8 mouse cellular contexts compared by ENCODE assay signal in the genomic region with DNA sequence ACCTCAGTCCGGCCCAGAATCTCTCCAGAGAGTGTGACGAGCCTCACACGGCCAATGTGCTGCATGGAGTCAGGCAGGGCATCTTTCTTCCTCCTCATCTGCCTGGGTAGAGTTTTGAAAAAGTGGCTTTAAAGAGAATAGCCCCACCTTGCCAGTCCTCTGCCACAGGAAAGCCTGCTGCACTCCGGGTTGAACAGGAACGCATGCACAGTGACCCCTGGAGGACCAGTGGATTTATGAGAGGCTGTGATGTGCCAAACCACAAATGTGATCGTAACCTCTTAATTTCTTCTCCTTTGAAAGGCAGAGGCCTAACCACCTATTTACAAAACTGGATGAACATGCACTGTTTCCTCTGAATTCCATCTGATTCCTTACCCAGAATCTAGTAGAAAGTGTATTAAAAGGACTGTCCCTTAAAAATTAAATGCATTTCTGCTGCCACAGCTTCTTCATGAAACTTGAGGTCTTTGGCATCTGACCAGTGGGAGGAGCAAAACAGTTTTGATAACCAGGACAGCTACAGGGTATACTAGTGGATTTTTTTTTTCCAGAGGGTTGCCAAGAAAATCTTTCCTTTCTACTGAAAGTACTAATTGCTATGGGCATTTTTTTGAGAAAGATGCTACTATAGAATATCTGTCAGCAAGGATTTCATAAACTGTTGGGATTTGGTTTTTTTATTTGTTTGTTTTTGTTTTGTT.
A peak's percentile ranks its signal among the peaks of the same experiment; 100 is the strongest.
DNase-seq lines count a peak whose midpoint lies in the region; ATAC-seq lines count a peak whose summit lies in the region.
"Had no signal": no experiment of that assay in that cellular context is flagged by ENCODE, and none has a peak within 500 bp of the region (broad histone marks: within the 10 kb centered on the region; RNA-seq: fewer than 3 reads in every experiment).

No protein-coding gene starts in this region.

- no peaks in the 10 kb centered on the region for H3K9me3 ChIP-seq in midbrain, embryonic 14.5 days (ENCODE audit: control insufficient read depth, low read length)
- no peaks in the 10 kb centered on the region for H3K9me3 ChIP-seq in midbrain, embryonic 11.5 days (ENCODE audit: control insufficient read depth, low read length)
- H3K9me3 ChIP-seq: heart, embryonic 13.5 days had no signal

- DNase-seq in midbrain, embryonic 14.5 days: peak; percentile 23
- no peak for DNase-seq in midbrain, embryonic 11.5 days (ENCODE audit: low spot score, missing footprints)
- peak; percentile 41 for DNase-seq in ovary, postnatal 14 days (ENCODE audit: low spot score)
- no peak for DNase-seq in layer of hippocampus, adult 11-12 months (ENCODE audit: low spot score)

- no peaks in the 10 kb centered on the region for H3K27me3 ChIP-seq in midbrain, embryonic 14.5 days (ENCODE audit: control insufficient read depth, insufficient read depth, low read length)
- no peaks in the 10 kb centered on the region for H3K27me3 ChIP-seq in midbrain, embryonic 11.5 days (ENCODE audit: control insufficient read depth, insufficient read depth, low read length)
- H3K27me3 ChIP-seq: heart, embryonic 13.5 days had no signal

- H3K4me3 ChIP-seq in midbrain, embryonic 14.5 days (replicated peaks; ENCODE audit: low read depth, low read length): no peak overlapping the region
- no peak overlapping the region for H3K4me3 ChIP-seq in midbrain, embryonic 11.5 days (ENCODE audit: low read depth, low read length)
- H3K4me3 ChIP-seq: heart, embryonic 13.5 days had no signal

- no peaks in the 10 kb centered on the region for H3K4me1 ChIP-seq in midbrain, embryonic 14.5 days (ENCODE audit: control insufficient read depth, insufficient read depth, low read length)
- no peaks in the 10 kb centered on the region for H3K4me1 ChIP-seq in midbrain, embryonic 11.5 days (ENCODE audit: control insufficient read depth, insufficient read depth, low read length)
- H3K4me1 ChIP-seq: heart, embryonic 13.5 days had no signal

- no peak overlapping the region for H3K4me2 ChIP-seq in midbrain, embryonic 14.5 days (ENCODE audit: low read length)
- no peak overlapping the region for H3K4me2 ChIP-seq in midbrain, embryonic 11.5 days
- H3K4me2 ChIP-seq: heart, embryonic 13.5 days had no signal

- WGBS in midbrain, embryonic 14.5 days: 60% methylated on average over 6 of the region's 6 CpGs
- 62% methylated on average over 6 of the region's 6 CpGs for whole genome bisulfite sequencing in midbrain, embryonic 11.5 days

- H3K9ac ChIP-seq in midbrain, embryonic 14.5 days (replicated peaks; ENCODE audit: low read length): no peak overlapping the region
- H3K9ac ChIP-seq in midbrain, embryonic 11.5 days (ENCODE audit: low read length): no peak overlapping the region
- H3K9ac ChIP-seq: heart, embryonic 13.5 days had no signal

- H3K27ac ChIP-seq in midbrain, embryonic 14.5 days (replicated peaks; ENCODE audit: low read depth, low read length): no peak overlapping the region
- no peak overlapping the region for H3K27ac ChIP-seq in midbrain, embryonic 11.5 days (ENCODE audit: low read depth, low read length)
- H3K27ac ChIP-seq: heart, embryonic 13.5 days had no signal

- no peaks in the 10 kb centered on the region for H3K36me3 ChIP-seq in midbrain, embryonic 14.5 days (ENCODE audit: control insufficient read depth, insufficient read depth, low read length)
- H3K36me3 ChIP-seq in midbrain, embryonic 11.5 days (ENCODE audit: control insufficient read depth, insufficient read depth, low read length): no peaks in the 10 kb centered on the region

- no peak for ATAC-seq in midbrain, embryonic 14.5 days (ENCODE audit: low FRiP score, low TSS enrichment)
- no peak for ATAC-seq in midbrain, embryonic 11.5 days (ENCODE audit: low FRiP score)
- peak; percentile 89 for ATAC-seq in common myeloid progenitor, adult 5-6 weeks (replicated peaks; ENCODE audit: low read depth, poor library complexity, severe bottlenecking)
- peak; percentile 91 to 97 for ATAC-seq in hematopoietic stem cell, adult 5-6 weeks (replicated peaks in 1 of 2; ENCODE audit: insufficient read depth in 1 of 2, low FRiP score in 2 of 2, low TSS enrichment in 1 of 2, low read depth in 1 of 2, poor library complexity in 2 of 2, severe bottlenecking in 2 of 2)
- ATAC-seq in erythroblast, adult 5-6 weeks (replicated peaks; ENCODE audit: low FRiP score, poor library complexity, severe bottlenecking): no peak

Comparison
In these comparisons a context has a peak if more than half of its experiments do, and no peak if none do; other contexts are left out.
1. DNase-seq: peak in midbrain, embryonic 14.5 days (single experiment) and ovary, postnatal 14 days (single experiment); none in midbrain, embryonic 11.5 days (single experiment) and layer of hippocampus, adult 11-12 months (single experiment).
2. ATAC-seq: peak in common myeloid progenitor, adult 5-6 weeks (single experiment) and hematopoietic stem cell, adult 5-6 weeks (2 of 2); none in midbrain, embryonic 14.5 days (single experiment), midbrain, embryonic 11.5 days (single experiment) and erythroblast, adult 5-6 weeks (single experiment).